Mouse (Mus musculus): ENCODE results near the gene Cadm2.

DNA sequence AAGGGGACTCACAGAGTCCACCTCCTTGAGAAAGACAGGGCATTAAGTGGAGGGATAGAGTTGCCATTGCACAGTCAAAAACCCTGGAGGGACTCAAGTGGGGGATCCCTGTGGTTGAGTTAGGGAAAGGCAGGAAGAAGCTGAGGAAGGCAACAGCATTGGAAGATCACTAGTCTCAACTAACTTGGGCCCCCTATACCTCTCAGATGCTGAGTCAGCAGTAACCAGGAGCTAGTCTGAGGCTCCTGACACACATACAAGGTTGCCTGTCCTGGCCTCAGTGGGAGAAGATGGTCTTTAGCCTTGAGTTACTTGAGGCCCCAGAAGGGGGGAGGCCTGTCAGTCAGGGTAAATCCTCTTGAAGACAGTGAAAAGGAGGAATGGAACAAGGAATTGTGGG, 417.4 kb downstream of the Cadm2 start:
- TF ChIP-seq CTCF (IDR thresholded peaks at IDR 0.05; ENCODE audit: extremely low read depth, insufficient read depth, insufficient read length, insufficient replicate concordance): no peak
- TF ChIP-seq POLR2A (IDR thresholded peaks at IDR 0.05; ENCODE audit: low read depth, low read length): no peak
